Mouse (Mus musculus) left cerebral cortex, postnatal 10 days (tissue): Measurements from ENCODE around the gene Wfs1. TPM values are rescaled to one million over a fixed set of nuclear protein-coding genes. Genes with fewer than 3 reads are reported as not detected.
"Not testable (repeated sequence)": the region's sequence is repeated elsewhere in the genome, so short reads cannot be mapped to it uniquely, and the experiment has no call there.

Source experiments
- DNase-seq, 2 experiments: peaks; one replicate each; pipeline ENCODE4 v3.0.0; 2021 to 2022; ENCODE audit warnings: low spot score in 2 of 2, mixed read lengths in 1 of 2; ENCODE audit errors: extremely low spot score in 1 of 2
- intact Hi-C: fragments of 180-260 bp; cut with DNase I; formaldehyde crosslinking; loops from one replicate; pipeline ENCODE4 v1.15.1; 2025
- total RNA-seq, 2 experiments: library from RNA; stranded (reverse); gene quantifications; 2 replicates each; pipeline ENCODE4 v1.2.3; 2021

The Wfs1 gene
- total RNA-seq = 10 to 100 TPM; 81.9 to 85.0 TPM

- intact Hi-C loops = no loop called here
- DNase-seq = peak; percentile 96 to 98
These were observed at the start of gene Wfs1 for GRCm38 (mm10) chr5:36988781-36989624. Wfs1 (minus strand) TSS chr5:36989205.

GRCm38 (mm10) chr5:37036884-37037283 lies 47.9 kb upstream of the Wfs1 start:
- intact Hi-C loops = no loop called here
- DNase-seq = no peak

- intact Hi-C loops = no loop called here
- DNase-seq = no peak
These were observed 46.9 kb upstream of the Wfs1 start for GRCm38 (mm10) chr5:37035896-37036295.

- peak; percentile 43 to 64 for DNase-seq
- intact Hi-C loops = no loop called here
These were observed 46.2 kb upstream of the Wfs1 start for GRCm38 (mm10) chr5:37035192-37035591.

- intact Hi-C loops = no loop called here
- no peak for DNase-seq
These were observed 41.7 kb upstream of the Wfs1 start for GRCm38 (mm10) chr5:37030753-37031152.

- intact Hi-C loops = loop anchor here (5.0 kb wide), 1 partner anchor 78 kb away; no protein-coding TSS in a partner anchor
- DNase-seq = peak in 1 of 2 experiments; percentile 46
These were observed 40.4 kb upstream of the Wfs1 start for GRCm38 (mm10) chr5:37029326-37029905.

GRCm38 (mm10) chr5:37028486-37029311 lies 39.7 kb upstream of the Wfs1 start:
- intact Hi-C loops = loop anchor here (5.0 kb wide), 1 partner anchor 79 kb away; no protein-coding TSS in a partner anchor
- DNase-seq = peak in 1 of 2 experiments; percentile 68

GRCm38 (mm10) chr5:37028104-37028485 lies 39.1 kb upstream of the Wfs1 start:
- DNase-seq = peak; percentile 86 to 88
- intact Hi-C loops = loop anchor here (5.0 kb wide), 1 partner anchor 79 kb away; no protein-coding TSS in a partner anchor

GRCm38 (mm10) chr5:37027701-37028100 lies 38.7 kb upstream of the Wfs1 start:
- DNase-seq = no peak
- intact Hi-C loops = loop anchor here (5.0 kb wide), 1 partner anchor 80 kb away; no protein-coding TSS in a partner anchor

GRCm38 (mm10) chr5:37017222-37017621 lies 28.2 kb upstream of the Wfs1 start:
- DNase-seq = no peak
- intact Hi-C loops = no loop called here

GRCm38 (mm10) chr5:37015612-37016310 lies 26.8 kb upstream of the Wfs1 start:
- DNase-seq = peak in 1 of 2 experiments; percentile 65
- intact Hi-C loops = no loop called here

- intact Hi-C loops = loop anchor here (5.0 kb wide), 1 partner anchor 97 kb away; no protein-coding TSS in a partner anchor
- DNase-seq = peak; percentile 52 to 65
These were observed 21.8 kb upstream of the Wfs1 start for GRCm38 (mm10) chr5:37010666-37011317.

GRCm38 (mm10) chr5:37009761-37010160 lies 20.8 kb upstream of the Wfs1 start:
- intact Hi-C loops = loop anchor here (5.0 kb wide), 1 partner anchor 98 kb away; no protein-coding TSS in a partner anchor

GRCm38 (mm10) chr5:37002001-37002400 lies 13.0 kb upstream of the Wfs1 start:
- peak; percentile 72 for DNase-seq
- intact Hi-C loops = loop anchor here (5.0 kb wide), 1 partner anchor 165 kb away; no protein-coding TSS in a partner anchor

More at GRCm38 (mm10) chr5:37009761-37010160, 20.8 kb upstream of the Wfs1 start:
- DNase-seq = not testable (repeated sequence)

- no peak for DNase-seq
- intact Hi-C loops = loop anchor here (2.0 to 5.0 kb wide), 2 partner anchors 42 to 164 kb away; no protein-coding TSS in a partner anchor
These were observed 12.0 kb upstream of the Wfs1 start for GRCm38 (mm10) chr5:37001002-37001401.

GRCm38 (mm10) chr5:36997996-36998395 lies 9.0 kb upstream of the Wfs1 start:
- no peak for DNase-seq
- intact Hi-C loops = loop anchor here (10.0 kb wide), 1 partner anchor 1493 kb away; no protein-coding TSS in a partner anchor

GRCm38 (mm10) chr5:36996410-36996809 lies 7.4 kb upstream of the Wfs1 start:
- intact Hi-C loops = loop anchor here (10.0 kb wide), 1 partner anchor 1492 kb away; no protein-coding TSS in a partner anchor
- DNase-seq = no peak
